Mouse (Mus musculus) kidney, postnatal 36 days (tissue): ENCODE data around the gene Ispd.
A peak's percentile ranks its signal among the peaks of the same experiment; 100 is the strongest.

ENCODE experiments used
- DNase-seq, 2 experiments: peaks; one replicate each; pipeline ENCODE4 v3.0.0; 2021 to 2022; ENCODE audit warnings: mixed read lengths in 2 of 2

Ispd gene

DNA sequence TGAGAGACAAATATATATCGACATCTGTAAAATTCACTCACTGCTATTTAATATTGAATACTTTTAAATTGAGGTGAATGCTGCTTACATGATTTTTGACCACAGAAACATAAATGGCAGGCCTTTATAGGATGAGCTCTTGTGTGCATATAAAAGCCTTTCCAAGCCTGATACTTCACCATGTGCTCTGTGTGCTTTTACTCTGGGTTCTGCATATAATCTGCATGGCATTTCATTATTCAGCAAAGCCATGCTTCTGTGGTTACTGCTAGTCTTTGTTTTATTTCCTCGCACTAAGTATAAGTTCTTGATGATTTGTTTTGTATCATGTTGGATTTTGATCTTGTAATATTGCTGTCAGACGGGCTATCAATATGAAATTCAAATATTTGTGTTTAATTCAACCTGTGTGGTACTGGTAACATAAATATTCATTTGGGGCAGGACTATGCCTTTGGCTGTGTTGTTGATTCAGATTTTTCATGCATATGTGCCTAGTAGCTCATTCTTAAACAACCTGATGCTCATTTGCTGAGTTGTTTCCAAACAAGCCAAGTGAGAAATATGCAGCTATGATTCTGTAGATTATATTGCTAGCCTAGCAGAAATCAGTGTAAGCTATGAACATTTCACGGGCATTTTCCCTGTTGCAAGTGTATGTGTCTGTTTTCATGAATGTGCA, 189.3 kb downstream of the Ispd start:
- no peak for DNase-seq

DNA sequence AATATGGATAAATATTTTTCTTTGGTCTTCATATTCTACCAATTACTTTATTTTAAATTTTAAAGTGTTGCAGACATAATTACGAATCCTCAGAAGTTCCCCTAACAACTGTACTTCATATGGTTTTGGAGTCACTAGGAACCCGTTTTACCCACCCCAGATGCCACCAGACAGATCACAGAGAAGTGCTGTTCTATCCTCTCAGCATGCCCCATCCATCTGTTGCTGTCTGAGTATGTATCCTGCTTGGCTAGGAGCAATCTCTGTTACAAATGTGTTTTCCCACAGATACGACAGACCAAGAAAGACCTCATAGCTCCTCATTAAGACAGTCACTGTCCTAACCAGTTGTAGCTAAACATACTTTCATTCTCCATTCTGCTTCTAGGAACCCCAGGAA, 203.6 kb downstream of the Ispd start:
- DNase-seq: no peak

DNA sequence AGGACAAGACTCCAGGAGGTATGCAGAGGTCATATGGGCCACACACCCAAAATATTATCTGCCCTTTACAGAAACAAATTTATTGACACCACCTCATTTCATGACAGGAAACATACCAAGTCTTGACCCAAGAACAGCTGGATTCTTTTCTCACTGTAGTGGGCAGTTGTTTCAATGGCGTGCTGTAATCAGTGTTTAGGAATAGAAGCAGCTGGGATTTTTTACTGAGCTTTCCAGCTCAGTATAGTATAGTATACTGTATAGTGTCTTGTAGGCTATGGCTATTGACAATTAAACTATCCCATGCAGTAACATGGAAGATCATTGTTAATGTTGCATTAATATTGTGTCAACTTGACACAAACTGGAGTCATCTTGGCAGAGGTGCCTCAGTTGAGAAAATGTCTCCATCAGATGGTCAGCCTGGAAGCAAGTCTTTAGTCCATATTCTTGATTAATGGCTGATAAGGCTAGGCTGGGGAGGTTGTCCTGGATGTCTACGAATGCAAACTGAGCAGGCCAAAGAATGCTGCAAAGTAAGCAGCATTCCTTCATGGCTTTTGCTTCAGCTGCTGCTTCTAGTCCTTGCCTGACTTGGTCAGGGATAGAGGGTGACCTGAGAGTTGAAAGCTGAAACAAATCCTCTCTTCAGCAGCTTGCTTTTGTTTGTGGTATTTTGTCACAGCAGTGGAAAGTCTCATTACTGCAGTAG, 216.4 kb downstream of the Ispd start:
- peak in 1 of 2 experiments; percentile 1 for DNase-seq

GRCm38 (mm10) chr12:36621960-36622736, 240.9 kb downstream of the Ispd start:
- peak; percentile 18 for DNase-seq

- no peak for DNase-seq
These were observed 246.0 kb downstream of the Ispd start for GRCm38 (mm10) chr12:36627204-36627603.

GRCm38 (mm10) chr12:36632427-36632826, 251.2 kb downstream of the Ispd start:
- no peak for DNase-seq

GRCm38 (mm10) chr12:36647514-36647913, 266.3 kb downstream of the Ispd start:
- no peak for DNase-seq

- peak; percentile 19 to 56 for DNase-seq
These were observed 281.2 kb downstream of the Ispd start for GRCm38 (mm10) chr12:36662496-36662895.

- DNase-seq: no peak
These were observed 283.5 kb downstream of the Ispd start for GRCm38 (mm10) chr12:36664783-36665182.

- DNase-seq: peak in 1 of 2 experiments; percentile 19
These were observed 285.5 kb downstream of the Ispd start for GRCm38 (mm10) chr12:36666771-36667170.

- DNase-seq: peak in 1 of 2 experiments; percentile 7
These were observed 289.1 kb downstream of the Ispd start for GRCm38 (mm10) chr12:36670164-36670908.

DNA sequence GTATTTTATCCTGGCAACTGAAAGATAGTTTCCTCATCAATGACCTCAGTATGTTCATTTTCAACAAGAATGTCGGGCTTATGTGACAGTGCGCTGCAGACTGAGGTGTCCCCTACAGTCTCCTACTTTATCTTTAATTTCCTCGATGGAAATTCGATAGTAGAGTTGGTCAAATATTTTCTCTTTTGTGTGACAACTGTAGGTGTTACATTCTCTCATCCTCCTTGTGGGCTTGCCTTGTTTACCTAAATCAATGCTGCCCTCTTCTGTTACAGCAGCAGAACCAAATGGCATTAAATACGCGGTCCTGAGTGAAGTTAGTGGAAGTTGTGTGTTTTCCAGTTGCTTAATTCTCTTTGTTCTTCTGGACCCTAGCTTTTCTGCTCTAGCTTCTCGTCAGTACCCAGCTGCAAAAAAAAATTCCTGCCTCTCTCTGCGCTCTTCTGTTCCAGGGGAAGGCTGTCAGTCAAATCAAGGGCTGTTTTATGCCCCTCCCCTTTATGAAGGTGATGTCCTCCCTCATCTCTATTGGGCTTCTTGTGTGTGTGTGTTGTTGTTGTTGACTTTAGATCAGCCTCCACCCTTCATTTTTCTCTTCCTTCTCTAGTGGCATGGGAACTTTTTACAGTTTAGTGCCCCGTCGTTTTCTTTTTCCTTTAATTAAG, 289.8 kb downstream of the Ispd start:
- peak; percentile 15 to 30 for DNase-seq

GRCm38 (mm10) chr12:36674481-36674880, 293.2 kb downstream of the Ispd start:
- no peak for DNase-seq

DNA sequence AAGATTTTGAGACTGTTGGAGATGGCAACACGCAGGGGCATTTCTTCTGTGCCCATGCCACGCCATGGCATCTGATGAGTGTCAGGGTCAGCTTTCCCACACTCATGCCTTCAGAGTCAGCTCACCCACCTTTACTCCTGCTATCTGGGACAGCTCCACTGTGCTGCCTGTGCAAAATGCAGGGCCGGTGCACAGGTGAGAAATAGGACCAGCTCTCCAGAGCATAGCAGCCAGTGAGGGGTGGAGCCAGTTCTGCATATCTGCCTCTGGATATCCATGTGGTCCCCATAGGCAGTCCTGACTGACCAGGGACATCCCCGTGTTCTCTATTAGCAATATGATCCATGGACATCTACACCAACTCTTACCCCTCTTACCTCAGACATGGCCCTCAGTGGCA, 297.0 kb downstream of the Ispd start:
- no peak for DNase-seq

- no peak for DNase-seq
These were observed 299.7 kb downstream of the Ispd start for GRCm38 (mm10) chr12:36680883-36681505.

GRCm38 (mm10) chr12:36681779-36682178, 300.5 kb downstream of the Ispd start:
- DNase-seq: no peak

GRCm38 (mm10) chr12:36694072-36694471, 312.8 kb downstream of the Ispd start:
- no peak for DNase-seq

GRCm38 (mm10) chr12:36704380-36704779, 323.1 kb downstream of the Ispd start:
- no peak for DNase-seq

- no peak for DNase-seq
These were observed 327.6 kb downstream of the Ispd start for GRCm38 (mm10) chr12:36708810-36709209.

DNA sequence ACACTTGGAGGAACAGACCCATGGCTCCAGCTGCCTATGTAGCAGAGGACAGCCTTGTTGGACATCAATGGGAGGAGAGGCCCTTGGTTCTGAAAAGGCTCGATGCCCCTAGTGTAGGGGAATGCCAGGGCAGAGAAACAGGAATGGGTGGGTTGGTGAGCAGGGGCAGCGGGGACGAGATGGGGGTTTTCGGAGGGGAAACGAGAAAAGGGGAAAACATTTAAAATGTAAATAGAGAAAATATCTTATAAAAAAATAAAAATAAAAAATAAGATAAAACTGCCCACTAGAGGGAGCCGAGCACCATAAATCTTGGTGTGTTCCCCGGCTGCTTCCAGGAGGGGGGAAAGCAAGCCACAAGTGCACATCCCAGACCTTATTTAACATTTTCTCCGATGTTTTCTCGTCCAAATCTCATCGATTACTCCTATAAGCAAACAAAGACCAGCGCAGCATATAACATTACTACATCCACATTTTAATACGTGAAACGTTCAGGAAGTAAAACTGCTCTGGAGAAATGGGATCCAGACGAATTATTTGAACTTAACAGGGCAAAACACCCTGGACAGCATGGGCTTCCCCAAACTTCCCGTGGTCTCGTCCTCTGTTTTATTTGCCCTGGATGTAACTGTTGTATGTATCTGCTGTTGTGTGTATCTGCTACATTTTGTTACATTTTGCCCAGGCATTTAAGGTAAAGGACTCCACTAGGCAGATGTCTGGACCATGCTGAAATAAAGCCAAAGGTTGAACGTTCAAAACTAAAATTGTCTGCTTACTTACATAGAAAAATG, 332.8 kb downstream of the Ispd start:
- peak; percentile 27 to 39 for DNase-seq

DNA sequence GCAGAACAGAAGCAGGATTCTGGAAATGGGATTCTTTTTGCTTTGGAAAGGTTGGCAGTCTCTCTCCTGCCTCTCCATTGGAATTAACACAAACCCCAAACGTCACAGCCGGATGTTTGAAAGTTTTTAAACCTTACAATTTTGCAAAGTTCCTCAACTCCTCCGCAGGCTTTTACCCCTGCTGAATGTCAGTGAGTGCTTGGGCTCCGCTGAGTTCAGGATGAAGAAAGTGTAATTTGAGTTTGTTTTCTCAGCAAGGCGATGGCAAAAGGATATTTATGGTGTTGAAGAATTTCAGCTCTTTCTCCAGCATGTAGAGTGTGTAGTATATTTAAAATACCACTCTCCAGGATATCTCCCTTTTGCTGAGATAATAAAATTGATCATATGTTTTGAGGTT, 336.3 kb downstream of the Ispd start:
- DNase-seq: no peak
